Mouse (Mus musculus) kidney, adult 2 months (tissue): Measurements from ENCODE around the gene Dolpp1.

Experiments used
- CTCF ChIP-seq: fragments of 200-500 bp; conservative IDR thresholded peaks from 2 replicates; pipeline ENCODE4 v1.5.1; 2011; ENCODE audit warnings: low read depth, mild to moderate bottlenecking, control low read depth, low read length, moderate library complexity, mixed read lengths; ENCODE audit not compliant: insufficient read depth, insufficient read length
- POLR2A ChIP-seq: fragments of 200-500 bp; IDR thresholded peaks from one replicate; pipeline ENCODE4 v1.6.1; 2011; ENCODE audit warnings: low read depth, low read length, control low read depth

DNA sequence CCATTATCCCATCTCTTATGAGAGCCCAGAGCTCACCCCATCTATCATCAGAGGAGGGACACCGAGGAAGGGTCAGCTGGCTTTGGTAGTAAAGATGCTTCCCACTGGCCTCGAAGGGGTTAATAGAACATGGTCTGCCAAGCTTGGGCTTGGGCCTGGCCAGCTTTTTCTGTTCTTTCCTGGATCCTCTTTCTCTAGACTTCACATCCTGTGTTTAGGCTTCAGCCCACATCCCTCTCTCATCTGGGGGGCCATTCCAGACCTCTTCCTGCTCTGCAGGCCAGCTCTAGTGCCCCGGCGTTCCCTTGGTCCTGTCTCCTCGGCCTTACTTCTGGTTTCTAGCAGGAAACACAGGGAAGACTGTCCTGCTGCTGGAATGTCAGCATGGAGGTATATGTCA, 52.0 kb downstream of the Dolpp1 start:
- TF ChIP-seq POLR2A: no peak
- TF ChIP-seq CTCF: no peak
